Mouse (Mus musculus): Measurements from ENCODE around the gene Cdc42bpg.

The Cdc42bpg gene

GRCm38 (mm10) chr19:6306137-6306551 lies at the start of gene Cdc42bpg:
TSS of gene Cdc42bpg (plus strand) at chr19:6306456.
- DNase-seq (ENCODE audit: low spot score in 2 of 2) = peak; percentile 84 to 90

DNA sequence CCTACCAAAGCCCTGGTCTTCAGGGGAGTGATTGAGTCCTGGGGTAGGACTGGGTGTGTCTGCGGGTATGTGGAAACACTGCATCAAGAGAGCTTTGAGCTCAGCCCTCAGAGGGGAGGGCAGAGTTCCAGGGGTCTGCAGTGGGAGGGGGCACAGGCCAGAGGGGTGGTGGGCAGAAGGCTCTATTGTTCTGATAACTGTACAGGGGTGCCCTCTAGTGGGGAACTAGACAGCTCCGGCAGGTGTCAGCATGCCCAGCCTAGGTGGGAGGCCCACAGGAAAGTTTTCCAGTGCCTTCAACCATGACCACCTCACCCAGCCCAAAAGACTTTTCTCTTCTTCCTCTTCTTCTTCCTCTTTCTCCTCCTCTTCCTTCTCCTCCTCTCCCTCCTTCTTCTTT lies 45.8 kb upstream of the Cdc42bpg start:
- peak in 1 of 2 experiments; percentile 57 for DNase-seq (ENCODE audit: low spot score in 2 of 2)

- no peak for DNase-seq (ENCODE audit: low spot score in 2 of 2)
Observed at GRCm38 (mm10) chr19:6260946-6261345, 45.3 kb upstream of the Cdc42bpg start.

GRCm38 (mm10) chr19:6261379-6261778 lies 44.9 kb upstream of the Cdc42bpg start:
- no peak for DNase-seq (ENCODE audit: low spot score in 2 of 2)

GRCm38 (mm10) chr19:6262222-6262621 lies 44.0 kb upstream of the Cdc42bpg start:
- DNase-seq (ENCODE audit: low spot score in 2 of 2) = peak; percentile 79 to 90

GRCm38 (mm10) chr19:6262839-6263433 lies 43.3 kb upstream of the Cdc42bpg start:
- DNase-seq (ENCODE audit: low spot score in 2 of 2) = no peak

DNA sequence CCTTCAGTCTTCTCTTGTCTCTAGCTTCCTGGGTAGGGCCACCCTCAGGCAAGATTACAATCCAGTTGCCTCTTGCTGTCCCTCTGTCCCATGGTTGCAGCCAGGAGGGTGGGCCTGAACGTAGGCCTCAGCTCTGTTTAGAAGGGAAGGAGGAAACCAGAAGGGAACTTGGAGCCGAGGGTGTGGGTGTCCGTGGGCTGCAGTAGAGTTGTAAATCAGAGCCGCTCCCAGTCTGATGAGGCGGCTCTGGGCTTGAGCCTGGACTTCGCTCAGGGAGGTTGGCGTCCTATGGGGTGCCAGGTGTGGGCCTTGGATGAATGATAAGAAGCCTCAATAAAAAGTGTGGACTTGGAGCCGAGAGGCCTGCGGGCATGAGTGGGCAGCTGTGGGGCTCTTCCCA lies 42.1 kb upstream of the Cdc42bpg start:
- DNase-seq (ENCODE audit: low spot score in 2 of 2) = no peak

DNA sequence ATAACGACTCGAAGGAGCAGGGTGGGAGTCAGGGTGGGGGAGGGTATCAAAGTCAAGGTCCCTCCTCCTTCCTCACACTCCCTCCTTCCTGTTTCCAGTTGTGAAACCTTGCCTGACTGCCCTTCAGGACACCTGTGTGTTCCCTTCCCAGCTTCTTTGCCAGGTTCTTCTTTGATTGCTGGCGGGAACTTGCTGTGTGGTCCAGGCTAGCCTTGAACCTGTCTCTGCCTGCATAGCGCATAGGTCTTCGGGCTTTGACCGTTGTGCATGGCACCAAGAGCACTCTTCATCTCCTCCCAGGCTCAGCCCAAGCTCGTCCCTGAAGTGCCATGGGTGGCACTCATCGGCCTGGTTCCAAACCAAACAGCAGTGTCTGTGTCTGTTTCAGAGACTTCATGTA lies 41.3 kb upstream of the Cdc42bpg start:
- DNase-seq (ENCODE audit: low spot score in 2 of 2) = no peak

- no peak for DNase-seq (ENCODE audit: low spot score in 2 of 2)
Observed at GRCm38 (mm10) chr19:6265727-6266182, 40.5 kb upstream of the Cdc42bpg start.

DNA sequence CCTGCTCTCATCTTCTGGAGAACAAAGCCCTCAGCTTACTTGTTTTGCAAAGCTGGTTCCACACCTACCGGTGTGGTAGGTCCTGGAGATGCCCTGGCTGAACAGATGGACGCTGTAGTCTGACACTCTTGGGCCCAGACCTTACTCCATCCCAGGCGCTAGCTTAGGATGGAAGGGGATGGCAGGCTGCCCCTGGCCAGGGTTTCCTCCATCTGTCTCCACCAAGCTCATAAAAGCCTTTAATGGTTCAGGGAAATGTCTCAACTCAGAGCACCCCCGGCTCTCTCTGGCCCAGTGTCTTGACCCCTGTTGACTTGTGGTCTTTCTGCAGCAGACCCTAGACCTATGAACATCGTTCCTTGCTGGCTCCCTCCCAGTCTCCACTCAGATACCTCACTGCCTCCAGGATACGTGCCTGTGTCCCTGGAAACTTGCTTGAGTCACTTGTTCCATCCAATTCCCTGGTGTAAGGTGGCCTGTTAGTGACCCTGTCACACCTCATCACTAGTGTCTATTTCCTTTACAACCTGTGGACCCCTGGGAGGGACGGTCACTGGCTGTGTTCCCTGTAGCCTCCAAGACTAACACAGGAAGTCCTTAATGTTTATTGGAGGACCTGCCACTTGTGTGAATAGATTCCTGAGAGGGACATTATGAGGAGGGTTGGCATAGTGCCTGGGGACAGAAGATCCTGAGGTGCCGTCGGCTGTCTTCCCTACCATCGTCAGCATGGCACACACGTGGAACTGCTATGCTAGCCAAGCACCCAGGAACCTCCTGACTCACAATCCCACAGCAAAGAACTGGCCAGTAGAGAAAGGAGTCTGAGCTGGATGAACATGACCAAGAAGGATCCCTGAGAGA lies 38.7 kb upstream of the Cdc42bpg start:
- DNase-seq (ENCODE audit: low spot score in 2 of 2) = no peak

- peak; percentile 92 to 93 for DNase-seq (ENCODE audit: low spot score in 2 of 2)
Observed at GRCm38 (mm10) chr19:6268170-6268528, 38.1 kb upstream of the Cdc42bpg start.

GRCm38 (mm10) chr19:6268670-6269132 lies 37.6 kb upstream of the Cdc42bpg start:
- DNase-seq (ENCODE audit: low spot score in 2 of 2) = no peak

- no peak for DNase-seq (ENCODE audit: low spot score in 2 of 2)
Observed at GRCm38 (mm10) chr19:6269798-6270475, 36.3 kb upstream of the Cdc42bpg start.

DNA sequence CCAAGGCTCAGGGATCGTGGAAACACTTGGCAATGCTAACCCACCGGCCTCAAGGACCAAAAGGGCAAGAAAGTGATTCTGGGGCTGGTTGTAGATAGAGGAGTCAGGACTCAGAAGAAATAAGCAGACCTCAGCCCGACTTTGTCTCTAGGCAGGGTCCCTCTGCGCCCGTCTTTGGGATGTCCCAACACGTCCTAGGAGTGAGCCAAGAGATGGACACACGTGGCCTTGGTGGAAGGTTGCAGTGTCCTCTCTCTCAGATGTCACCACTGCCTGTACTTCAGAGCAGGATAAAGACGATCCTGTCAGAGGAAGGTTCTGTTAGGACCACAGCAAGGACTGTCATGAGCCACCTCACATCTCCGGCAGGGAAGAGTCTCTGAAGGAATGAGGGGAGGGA lies 35.6 kb upstream of the Cdc42bpg start:
- DNase-seq (ENCODE audit: low spot score in 2 of 2) = no peak

GRCm38 (mm10) chr19:6271206-6271605 lies 35.0 kb upstream of the Cdc42bpg start:
- no peak for DNase-seq (ENCODE audit: low spot score in 2 of 2)

GRCm38 (mm10) chr19:6272053-6272452 lies 34.2 kb upstream of the Cdc42bpg start:
- no peak for DNase-seq (ENCODE audit: low spot score in 2 of 2)

GRCm38 (mm10) chr19:6272738-6273137 lies 33.5 kb upstream of the Cdc42bpg start:
- DNase-seq (ENCODE audit: low spot score in 2 of 2) = no peak

DNA sequence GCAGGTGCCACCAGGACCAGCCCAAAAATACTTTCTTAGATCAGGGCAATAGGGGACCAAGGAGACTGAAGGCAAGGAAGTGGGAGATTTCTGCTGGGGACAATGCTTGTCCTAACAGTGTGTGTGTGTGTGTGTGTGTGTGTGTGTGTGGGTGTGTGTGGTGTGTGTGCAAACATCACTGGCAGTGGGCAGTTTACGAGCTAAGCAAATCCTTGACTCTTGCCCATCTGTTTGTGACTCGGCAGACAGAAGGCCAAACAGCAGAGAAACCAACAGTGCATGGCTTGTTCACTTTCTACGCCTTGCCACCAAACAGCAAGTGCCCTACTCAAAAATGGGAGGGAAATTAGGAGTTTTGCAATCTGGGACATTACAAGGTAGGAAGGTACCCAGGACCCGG lies 32.7 kb upstream of the Cdc42bpg start:
- no peak for DNase-seq (ENCODE audit: low spot score in 2 of 2)

GRCm38 (mm10) chr19:6273998-6274608 lies 32.2 kb upstream of the Cdc42bpg start:
- no peak for DNase-seq (ENCODE audit: low spot score in 2 of 2)

DNA sequence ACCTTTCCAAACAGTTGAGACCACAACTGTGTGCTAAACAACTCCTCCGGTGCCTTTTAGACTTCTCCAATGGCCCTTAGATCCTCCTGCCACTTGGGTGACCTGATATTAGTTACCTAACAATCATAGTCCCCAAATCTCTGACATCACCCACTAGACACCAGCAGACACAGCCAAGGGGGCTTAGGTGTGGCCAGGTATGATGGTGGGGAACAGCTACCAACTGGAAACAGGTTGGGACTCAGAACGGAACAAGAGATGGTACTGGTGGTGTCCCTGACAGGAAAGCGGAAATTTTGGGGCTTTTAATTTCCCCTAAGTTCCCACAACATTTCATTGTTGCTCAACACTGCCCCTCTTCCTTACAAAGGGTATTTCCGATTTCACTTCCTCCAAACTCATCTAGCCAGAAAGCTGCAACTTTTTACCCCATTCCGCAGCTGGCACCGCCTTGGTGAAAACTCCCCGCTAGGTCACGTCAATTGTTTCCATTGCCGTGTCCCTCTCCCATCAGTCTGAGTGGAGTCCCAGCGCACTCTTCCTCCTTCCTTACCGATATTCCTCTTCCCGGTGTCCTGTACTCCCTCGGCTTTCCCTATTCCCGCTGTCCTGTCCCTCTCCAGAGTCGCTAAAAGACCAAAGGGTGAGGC lies 30.4 kb upstream of the Cdc42bpg start:
- peak in 1 of 2 experiments; percentile 67 for DNase-seq (ENCODE audit: low spot score in 2 of 2)

All from spleen, postnatal 10 days (tissue).